In the genomic region with DNA sequence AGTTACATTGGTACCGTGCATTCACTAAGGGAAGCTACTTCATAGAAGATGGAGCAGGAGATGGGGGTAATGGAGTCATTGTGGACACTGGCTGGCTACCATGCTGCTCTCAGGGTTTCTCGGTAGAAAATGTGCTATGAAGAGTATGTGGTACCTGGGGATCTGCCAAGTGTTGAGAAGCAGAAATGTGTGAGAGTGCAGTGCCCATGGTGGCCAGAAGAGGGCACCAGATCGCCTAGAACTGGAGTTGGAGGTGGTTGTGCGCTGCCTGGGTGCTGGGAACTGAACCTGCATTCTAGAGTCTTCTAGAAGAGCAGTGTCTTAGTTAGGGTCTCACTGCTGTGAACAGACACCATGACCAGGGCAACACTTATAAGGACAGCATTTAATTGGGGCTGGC, we compare ENCODE assay signal across 12 mouse cellular contexts.
A peak's percentile ranks its signal among the peaks of the same experiment; 100 is the strongest.
DNase-seq lines count a peak whose midpoint lies in the region; ATAC-seq and TF ChIP-seq lines count a peak whose summit lies in the region.
"Had no signal": no experiment of that assay in that cellular context is flagged by ENCODE, and none has a peak within 500 bp of the region (broad histone marks: within the 10 kb centered on the region; RNA-seq: fewer than 3 reads in every experiment).

No protein-coding gene starts in this region.

- no peak overlapping the region for H3K4me2 ChIP-seq in liver, postnatal 0 days (ENCODE audit: low read depth, low read length)
- H3K4me2 ChIP-seq in liver, embryonic 11.5 days = no peak overlapping the region
- H3K4me2 ChIP-seq in forebrain, embryonic 14.5 days (ENCODE audit: low read length) = no peak overlapping the region
- H3K4me2 ChIP-seq: limb, embryonic 13.5 days had no signal

- H3K36me3 ChIP-seq in liver, postnatal 0 days (replicated peaks; ENCODE audit: insufficient read depth, low read length) = no peaks in the 10 kb centered on the region
- peaks cover 7% of the 10 kb centered on the region; the same call in 1 of the 2 replicates for H3K36me3 ChIP-seq in liver, embryonic 11.5 days (ENCODE audit: control insufficient read depth, insufficient read depth, low read length)
- H3K36me3 ChIP-seq in MEL (ENCODE audit: control insufficient read depth in 1 of 2, insufficient read depth in 2 of 2, low read length in 2 of 2) = no peaks in the 10 kb centered on the region
- no peaks in the 10 kb centered on the region for H3K36me3 ChIP-seq in forebrain, embryonic 14.5 days (ENCODE audit: control insufficient read depth, insufficient read depth, low read length)

- TF ChIP-seq EP300 in liver, postnatal 0 days (IDR thresholded peaks at IDR 0.05; ENCODE audit: low read depth) = no peak
- TF ChIP-seq EP300 in MEL (IDR thresholded peaks at IDR 0.05; ENCODE audit: low read depth in 1 of 2, low read length in 2 of 2) = no peak

- no peak overlapping the region for H3K27ac ChIP-seq in gastrocnemius, adult 2 months
- H3K27ac ChIP-seq in liver, postnatal 0 days (ENCODE audit: low read depth) = no peak overlapping the region
- H3K27ac ChIP-seq in liver, embryonic 11.5 days (ENCODE audit: low read depth, low read length) = no peak overlapping the region
- H3K27ac ChIP-seq in MEL (ENCODE audit: control insufficient read depth, low read depth, low read length) = no peak overlapping the region
- no peak overlapping the region for H3K27ac ChIP-seq in olfactory bulb, adult 2 months (ENCODE audit: insufficient read depth, low read depth, low read length)
- H3K27ac ChIP-seq in forebrain, embryonic 14.5 days (ENCODE audit: low read depth, low read length) = no peak overlapping the region
- H3K27ac ChIP-seq: heart, embryonic 10.5 days; hindbrain, embryonic 10.5 days; limb, embryonic 13.5 days had no signal

- no peaks in the 10 kb centered on the region for H3K79me2 ChIP-seq in MEL (ENCODE audit: control insufficient read depth, insufficient read depth, low read length, poor library complexity)

- H3K4me1 ChIP-seq in liver, postnatal 0 days (ENCODE audit: insufficient read depth) = no peaks in the 10 kb centered on the region
- no peaks in the 10 kb centered on the region for H3K4me1 ChIP-seq in liver, embryonic 11.5 days (replicated peaks; ENCODE audit: control insufficient read depth, insufficient read depth, low read length)
- no peaks in the 10 kb centered on the region for H3K4me1 ChIP-seq in MEL (ENCODE audit: control insufficient read depth in 1 of 2, insufficient read depth in 2 of 2, low read length in 2 of 2)
- no peaks in the 10 kb centered on the region for H3K4me1 ChIP-seq in olfactory bulb, adult 2 months (ENCODE audit: control insufficient read depth, insufficient read depth, low read length)
- no peaks in the 10 kb centered on the region for H3K4me1 ChIP-seq in forebrain, embryonic 14.5 days (ENCODE audit: control insufficient read depth, insufficient read depth, low read length)
- H3K4me1 ChIP-seq: heart, embryonic 10.5 days; limb, embryonic 13.5 days had no signal

- no peak overlapping the region for H3K9ac ChIP-seq in liver, postnatal 0 days (replicated peaks)
- no peak overlapping the region for H3K9ac ChIP-seq in liver, embryonic 11.5 days (ENCODE audit: low read depth, low read length)
- H3K9ac ChIP-seq in MEL (ENCODE audit: control insufficient read depth, low read depth, low read length, poor library complexity, severe bottlenecking) = no peak overlapping the region
- no peak overlapping the region for H3K9ac ChIP-seq in forebrain, embryonic 14.5 days (ENCODE audit: low read length)
- H3K9ac ChIP-seq: limb, embryonic 13.5 days had no signal

- DNase-seq in gastrocnemius, adult 2 months = no peak
- DNase-seq in gastrocnemius, adult 8-10 months (ENCODE audit: low spot score in 2 of 2) = no peak
- peak; percentile 23 for DNase-seq in liver, postnatal 0 days
- DNase-seq in liver, embryonic 11.5 days (ENCODE audit: low spot score) = no peak
- DNase-seq in MEL (ENCODE audit: low read depth, low spot score) = peak; percentile 19
- DNase-seq in adrenal gland, adult (ENCODE audit: inconsistent age in 2 of 2, low spot score in 1 of 2) = no peak
- no peak for DNase-seq in forebrain, embryonic 14.5 days (ENCODE audit: low spot score)
- DNase-seq: embryo, embryonic 11 days had no signal

- no peaks in the 10 kb centered on the region for H3K27me3 ChIP-seq in liver, postnatal 0 days (ENCODE audit: insufficient read depth, low read length)
- H3K27me3 ChIP-seq in liver, embryonic 11.5 days (replicated peaks; ENCODE audit: control insufficient read depth, insufficient read depth, low read length) = no peaks in the 10 kb centered on the region
- H3K27me3 ChIP-seq in MEL (ENCODE audit: control insufficient read depth in 1 of 2, insufficient read depth in 2 of 2, low read length in 2 of 2) = no peaks in the 10 kb centered on the region
- no peaks in the 10 kb centered on the region for H3K27me3 ChIP-seq in forebrain, embryonic 14.5 days (replicated peaks; ENCODE audit: control insufficient read depth, insufficient read depth, low read length)
- H3K27me3 ChIP-seq: limb, embryonic 13.5 days had no signal

- H3K9me3 ChIP-seq in liver, postnatal 0 days (ENCODE audit: low read length) = no peaks in the 10 kb centered on the region
- peaks cover 3% of the 10 kb centered on the region for H3K9me3 ChIP-seq in liver, embryonic 11.5 days (ENCODE audit: control insufficient read depth, low read length)
- H3K9me3 ChIP-seq in MEL (replicated peaks; ENCODE audit: insufficient read depth, low read length) = no peaks in the 10 kb centered on the region
- no peaks in the 10 kb centered on the region for H3K9me3 ChIP-seq in forebrain, embryonic 14.5 days (replicated peaks; ENCODE audit: control insufficient read depth, low read length)

- WGBS in liver, postnatal 0 days (ENCODE audit: insufficient replicate concordance) = 71% methylated on average over 4 of the region's 4 CpGs
- 68% methylated on average over 4 of the region's 4 CpGs for WGBS in liver, embryonic 11.5 days
- WGBS in olfactory bulb, adult 2 months = 75% methylated on average over 4 of the region's 4 CpGs
- WGBS in forebrain, embryonic 14.5 days = 74% methylated on average over 4 of the region's 4 CpGs

- H3K4me3 ChIP-seq in gastrocnemius, adult 2 months = no peak overlapping the region
- no peak overlapping the region for H3K4me3 ChIP-seq in liver, postnatal 0 days (ENCODE audit: low read depth, low read length)
- no peak overlapping the region for H3K4me3 ChIP-seq in liver, embryonic 11.5 days (ENCODE audit: low read depth, low read length)
- no peak overlapping the region for H3K4me3 ChIP-seq in MEL (ENCODE audit: control insufficient read depth in 1 of 2, insufficient read depth in 1 of 2, low read depth in 2 of 2, low read length in 2 of 2)
- H3K4me3 ChIP-seq in olfactory bulb, adult 2 months (ENCODE audit: insufficient read depth, low read depth, low read length) = no peak overlapping the region
- H3K4me3 ChIP-seq in forebrain, embryonic 14.5 days (ENCODE audit: low read depth, low read length) = no peak overlapping the region
- H3K4me3 ChIP-seq: heart, embryonic 10.5 days; hindbrain, embryonic 10.5 days; limb, embryonic 13.5 days had no signal

- peak; percentile 44 for TF ChIP-seq CTCF in gastrocnemius, adult 2 months (IDR thresholded peaks at IDR 0.05)
- peak; percentile 60 for TF ChIP-seq CTCF in liver, postnatal 0 days (IDR thresholded peaks at IDR 0.05; ENCODE audit: low read depth)
- peak; percentile 13 to 41 (median 28); a peak in 4 of 6 replicates for TF ChIP-seq CTCF in MEL (IDR thresholded peaks at IDR 0.05 in 2 of 3, conservative IDR thresholded peaks at IDR 0.05 in 1 of 3; ENCODE audit: control insufficient read depth in 1 of 3, insufficient read depth in 1 of 3, low read depth in 2 of 3, low read length in 3 of 3, poor library complexity in 1 of 3, severe bottlenecking in 1 of 3)
- TF ChIP-seq CTCF in olfactory bulb, adult 2 months (IDR thresholded peaks at IDR 0.05; ENCODE audit: insufficient read depth, low read depth, low read length) = 0 out of 2 replicates have a peak, but pooled peaks have one; percentile 10

- no peak; the same call in none of the 2 replicates for TF ChIP-seq RAD21 in MEL (IDR thresholded peaks at IDR 0.05; ENCODE audit: low read depth, low read length)

- TF ChIP-seq POLR2A in MEL (IDR thresholded peaks at IDR 0.05; ENCODE audit: control insufficient read depth in 1 of 2, insufficient read depth in 1 of 2, low read depth in 1 of 2, low read length in 2 of 2, poor library complexity in 1 of 2) = no peak
- no peak for TF ChIP-seq POLR2A in olfactory bulb, adult 2 months (IDR thresholded peaks at IDR 0.05; ENCODE audit: insufficient read depth, low read depth, low read length)

- intact Hi-C loops in gastrocnemius, adult 2 months (cut with DNase I) = no loop called here

- no peak for ATAC-seq in liver, postnatal 0 days
- ATAC-seq in liver, embryonic 11.5 days (replicated peaks; ENCODE audit: low FRiP score) = no peak
- no peak for ATAC-seq in forebrain, embryonic 14.5 days

TF ChIP-seq in MEL, 35 proteins besides CTCF, POLR2A, EP300 and RAD21:
- no peak for TF ChIP-seq MYC (IDR thresholded peaks at IDR 0.05; ENCODE audit: low read depth, low read length)
- peak; percentile 15; the same call in 1 of the 2 replicates for TF ChIP-seq SMC3 (IDR thresholded peaks at IDR 0.05; ENCODE audit: low read depth, low read length)
TF ChIP-seq in MEL: peak in this region for 1.

Comparison
In these comparisons a context has a peak if more than half of its experiments do, and no peak if none do; other contexts are left out.
1. DNase-seq: peak in liver, postnatal 0 days (single experiment) and MEL (single experiment); none in gastrocnemius, adult 2 months (single experiment), gastrocnemius, adult 8-10 months (0 of 2), liver, embryonic 11.5 days (single experiment), adrenal gland, adult (0 of 2) and forebrain, embryonic 14.5 days (single experiment).
2. CTCF ChIP-seq: peak in every context shown above with its lines; median percentile 60 in liver, postnatal 0 days; 44 in gastrocnemius, adult 2 months; 28 in MEL; 10 in olfactory bulb, adult 2 months.